Mouse (Mus musculus): ENCODE results near the gene Ccdc30.
A peak's percentile ranks its signal among the peaks of the same experiment; 100 is the strongest.
"Not testable (repeated sequence)": the region's sequence is repeated elsewhere in the genome, so short reads cannot be mapped to it uniquely, and the experiment has no call there.

Gene Ccdc30

GRCm38 (mm10) chr4:119301777-119302176 lies 113.5 kb downstream of the Ccdc30 start:
- no peak for DNase-seq

GRCm38 (mm10) chr4:119300761-119301160 lies 114.6 kb downstream of the Ccdc30 start:
- DNase-seq: no peak

- DNase-seq: no peak
Observed at GRCm38 (mm10) chr4:119297361-119297760, 118.0 kb downstream of the Ccdc30 start.

GRCm38 (mm10) chr4:119295134-119295453 lies 120.2 kb downstream of the Ccdc30 start:
- DNase-seq: no peak

GRCm38 (mm10) chr4:119294415-119295133 lies 120.7 kb downstream of the Ccdc30 start, which contains the start of gene Ybx1:
TSS of gene Ybx1 (minus strand) at chr4:119294604.
- peak; percentile 98 to 99 for DNase-seq

- peak; percentile 44 to 59 for DNase-seq
Observed at GRCm38 (mm10) chr4:119293574-119294258, 121.6 kb downstream of the Ccdc30 start.

GRCm38 (mm10) chr4:119292771-119293573 lies 122.3 kb downstream of the Ccdc30 start:
- DNase-seq: peak; percentile 36 to 40

- no peak for DNase-seq
Observed at GRCm38 (mm10) chr4:119291921-119292320, 123.4 kb downstream of the Ccdc30 start.

GRCm38 (mm10) chr4:119285336-119285735 lies 130.0 kb downstream of the Ccdc30 start:
- DNase-seq: no peak

GRCm38 (mm10) chr4:119284861-119285260 lies 130.5 kb downstream of the Ccdc30 start:
- DNase-seq: no peak

GRCm38 (mm10) chr4:119278784-119279183 lies 136.5 kb downstream of the Ccdc30 start:
- DNase-seq: not testable (repeated sequence)

- DNase-seq: no peak
Observed at GRCm38 (mm10) chr4:119275726-119276125, 139.6 kb downstream of the Ccdc30 start.

- DNase-seq: no peak
Observed at GRCm38 (mm10) chr4:119275226-119275625, 140.1 kb downstream of the Ccdc30 start.

- no peak for DNase-seq
Observed at GRCm38 (mm10) chr4:119274627-119275026, 140.7 kb downstream of the Ccdc30 start.

All from thymus, postnatal 36 days (tissue).